Mouse (Mus musculus) megakaryocyte, embryonic 14.5 days (primary cell): ENCODE data around the gene Gm11232. TPM values are rescaled to one million over a fixed set of nuclear protein-coding genes. Genes with fewer than 3 reads are reported as not detected.

Experiments used
- H3K27me3 ChIP-seq: replicated peaks from 2 replicates; pipeline ENCODE3; 2012; ENCODE audit warnings: inconsistent platforms
- H3K36me3 ChIP-seq: replicated peaks from 2 replicates; pipeline ENCODE3; 2012; ENCODE audit warnings: low read length, inconsistent platforms, mixed read lengths
- H3K4me1 ChIP-seq: 2 replicates; pipeline ENCODE4 v1.6.1; 2012; ENCODE audit warnings: inconsistent platforms
- H3K4me3 ChIP-seq: replicated peaks from 2 replicates; pipeline ENCODE3; 2012; ENCODE audit warnings: moderate library complexity, mild to moderate bottlenecking, inconsistent platforms
- H3K9me3 ChIP-seq: 2 replicates; pipeline ENCODE4 v1.6.1; 2012; ENCODE audit warnings: inconsistent platforms
- FLI1 ChIP-seq: IDR thresholded peaks from 2 replicates; pipeline ENCODE4 v1.6.1; 2012; ENCODE audit warnings: low read length, inconsistent platforms, mixed read lengths
- GATA1 ChIP-seq: IDR thresholded peaks from 3 replicates; pipeline ENCODE4 v1.6.1; 2012; ENCODE audit warnings: mixed read lengths, low read length, inconsistent platforms, borderline replicate concordance
- polyA plus RNA-seq: library from polyadenylated mRNA; stranded (reverse); fragments of >175 nt; gene quantifications from 2 replicates; pipeline ENCODE4 v1.2.3, GENCODE M21; 2012; ENCODE audit warnings: low replicate concordance; ENCODE audit not compliant: insufficient read depth

The Gm11232 gene
- polyA plus RNA-seq: not detected in 2 replicates

DNA sequence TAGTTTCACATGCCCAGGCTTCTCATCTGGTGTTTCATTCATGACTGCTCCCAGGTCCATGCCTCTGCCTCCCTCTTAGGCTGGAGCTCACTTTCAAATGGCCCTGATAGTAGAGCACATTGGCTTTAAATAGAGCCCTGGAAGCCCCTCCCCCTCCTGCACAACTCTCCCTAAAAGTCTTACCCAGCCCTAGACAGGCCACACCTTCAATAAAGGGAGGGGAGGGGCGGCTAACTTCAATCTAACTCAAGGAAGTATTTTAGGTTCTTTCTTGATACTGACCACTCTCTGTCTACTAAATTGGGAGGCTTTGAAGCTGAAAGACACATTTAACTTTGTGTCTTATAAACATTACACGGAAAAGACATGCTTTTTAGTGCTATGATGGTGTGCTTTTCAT, at the start of gene Gm11232:
TSS of gene Gm11232 (minus strand) at position 101 of the 400 bp plus-strand sequence.
- H3K4me1 ChIP-seq: no peaks in the 10 kb centered on the region
- H3K9me3 ChIP-seq: peaks cover 14% of the 10 kb centered on the region; the same call in 1 of the 2 replicates
- H3K4me3 ChIP-seq: no peak within 1 kb of the TSS
- no peaks in the 10 kb centered on the region for H3K36me3 ChIP-seq
- no peaks in the 10 kb centered on the region for H3K27me3 ChIP-seq
- TF ChIP-seq GATA1 (no peak), FLI1 (no peak)

GRCm38 (mm10) chr4:71805977-71806534, 48.3 kb upstream of the Gm11232 start:
- Histone ChIP-seq H3K36me3 (no peaks in the 10 kb centered on the region), H3K4me1 (no peaks in the 10 kb centered on the region), H3K27me3 (no peaks in the 10 kb centered on the region), H3K9me3 (0 out of 2 replicates have a peak, but pooled peaks cover 3% of the 10 kb centered on the region), H3K4me3 (no peak overlapping the region)
- no peak for TF ChIP-seq GATA1
- no peak for TF ChIP-seq FLI1

- Histone ChIP-seq H3K36me3 (no peaks in the 10 kb centered on the region), H3K4me1 (no peaks in the 10 kb centered on the region), H3K27me3 (no peaks in the 10 kb centered on the region), H3K4me3 (no peak overlapping the region), H3K9me3 (0 out of 2 replicates have a peak, but pooled peaks cover 4% of the 10 kb centered on the region)
- TF ChIP-seq FLI1: no peak
- TF ChIP-seq GATA1: no peak
Measured at GRCm38 (mm10) chr4:71765529-71765928, 7.8 kb upstream of the Gm11232 start.

DNA sequence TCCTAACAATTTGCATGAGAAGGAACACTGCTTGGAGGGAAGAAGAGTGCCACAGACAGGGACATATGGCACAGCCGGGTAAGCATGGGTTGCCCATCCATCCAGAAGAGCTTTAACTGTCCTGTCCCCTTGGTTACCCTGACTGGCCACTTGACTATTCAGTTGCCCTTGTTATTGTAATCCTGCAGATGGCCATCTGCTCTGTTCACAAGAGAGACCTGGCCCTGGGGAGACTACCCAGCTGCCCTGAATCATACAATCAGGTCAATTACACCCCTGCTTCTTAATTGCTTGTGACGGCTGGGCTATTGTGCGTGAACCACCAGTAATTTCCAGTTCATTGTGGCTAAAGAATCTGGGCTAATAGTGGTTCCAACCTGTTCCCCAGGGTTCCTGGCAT, 7.3 kb upstream of the Gm11232 start:
- H3K9me3 ChIP-seq: 0 out of 2 replicates have a peak, but pooled peaks cover 4% of the 10 kb centered on the region
- TF ChIP-seq GATA1 (no peak), FLI1 (no peak)
- H3K27me3 ChIP-seq: no peaks in the 10 kb centered on the region
- no peak overlapping the region for H3K4me3 ChIP-seq
- no peaks in the 10 kb centered on the region for H3K36me3 ChIP-seq
- no peaks in the 10 kb centered on the region for H3K4me1 ChIP-seq

DNA sequence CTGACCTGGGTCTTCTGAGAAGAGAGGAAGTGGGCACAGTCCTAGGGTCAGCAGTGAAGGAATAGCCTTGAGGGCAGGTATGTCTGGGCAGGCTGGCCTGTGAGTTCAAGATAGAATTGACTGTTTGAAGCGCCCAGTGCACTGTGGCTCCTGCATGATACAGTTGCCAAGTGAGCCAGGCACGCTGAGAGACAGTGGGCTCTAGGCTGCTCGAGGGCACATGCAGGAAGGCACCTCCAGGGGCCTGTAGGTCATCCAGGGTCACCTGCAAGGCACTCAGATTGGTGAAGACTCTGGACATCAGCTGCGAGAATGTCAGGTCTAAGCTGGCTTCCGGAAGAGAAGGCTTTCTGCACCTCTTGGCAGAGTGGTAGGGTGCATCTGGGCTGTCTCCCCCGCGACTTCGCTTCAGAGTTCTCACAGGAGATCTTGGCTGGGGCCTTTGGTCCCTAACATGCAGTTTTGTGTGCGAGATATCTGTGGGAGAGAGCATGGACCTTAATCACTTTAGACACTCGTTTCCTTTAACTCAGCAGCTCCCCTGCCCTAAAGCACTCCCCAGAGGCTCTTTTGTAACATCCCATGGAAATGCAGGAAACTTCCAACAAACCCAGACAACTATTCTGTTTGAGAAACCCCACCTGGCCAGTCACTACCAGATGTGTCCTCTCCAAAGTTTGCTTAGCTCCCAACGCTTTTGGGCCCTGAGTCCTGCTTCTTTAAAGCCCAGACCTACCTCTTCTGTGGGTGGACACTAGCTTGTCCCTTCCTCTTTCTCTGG, 1.1 kb downstream of the Gm11232 start:
- TF ChIP-seq FLI1 (no peak), GATA1 (no peak)
- H3K9me3 ChIP-seq: peaks cover 14% of the 10 kb centered on the region; the same call in 1 of the 2 replicates
- no peaks in the 10 kb centered on the region for H3K27me3 ChIP-seq
- no peaks in the 10 kb centered on the region for H3K36me3 ChIP-seq
- H3K4me1 ChIP-seq: no peaks in the 10 kb centered on the region
- no peak overlapping the region for H3K4me3 ChIP-seq

DNA sequence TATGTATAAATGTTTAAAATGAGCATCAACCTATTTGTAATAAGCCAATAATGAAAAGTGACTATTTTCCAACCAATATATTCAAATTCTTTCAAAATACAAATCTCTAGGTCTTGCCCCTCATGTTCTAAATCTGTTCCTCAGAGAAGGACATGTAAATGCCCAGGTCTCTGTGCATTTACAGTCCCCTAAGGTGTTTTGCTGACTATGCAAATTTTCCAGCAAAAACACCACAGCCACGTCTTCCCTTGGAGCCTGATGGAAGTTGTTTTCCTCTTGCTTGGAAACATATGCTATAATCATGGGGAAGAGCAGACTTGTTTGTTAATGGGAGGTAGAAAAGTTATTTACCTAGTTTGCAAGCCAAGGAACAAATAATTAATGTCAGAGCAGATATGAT, 12.0 kb downstream of the Gm11232 start:
- TF ChIP-seq GATA1: no peak
- TF ChIP-seq FLI1: no peak
- Histone ChIP-seq H3K27me3 (no peaks in the 10 kb centered on the region), H3K4me3 (no peak overlapping the region), H3K9me3 (peaks cover 6% of the 10 kb centered on the region), H3K36me3 (no peaks in the 10 kb centered on the region), H3K4me1 (no peaks in the 10 kb centered on the region)

DNA sequence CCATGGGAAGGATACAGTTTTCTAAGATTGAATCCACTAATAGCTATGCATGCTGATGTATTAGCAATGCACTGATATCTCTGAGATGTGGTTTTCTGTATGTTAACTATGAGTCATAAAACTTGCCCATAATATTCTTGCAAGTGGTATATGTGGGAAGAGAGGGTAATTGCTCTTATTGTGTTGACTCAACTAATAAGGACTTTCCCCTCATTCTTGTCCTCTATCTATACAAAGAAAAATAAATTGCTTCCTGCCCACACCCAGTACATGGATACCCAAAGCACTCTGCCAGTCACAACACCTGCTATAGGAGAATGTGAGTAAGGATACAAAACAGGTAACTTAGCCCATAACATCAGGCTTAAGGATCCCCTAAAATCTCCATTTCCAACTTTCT, 21.2 kb downstream of the Gm11232 start:
- no peak overlapping the region for H3K4me3 ChIP-seq
- no peaks in the 10 kb centered on the region for H3K4me1 ChIP-seq
- no peaks in the 10 kb centered on the region for H3K36me3 ChIP-seq
- no peaks in the 10 kb centered on the region for H3K27me3 ChIP-seq
- TF ChIP-seq GATA1: no peak
- no peak for TF ChIP-seq FLI1
- peaks cover 6% of the 10 kb centered on the region for H3K9me3 ChIP-seq

GRCm38 (mm10) chr4:71735261-71735660, 22.5 kb downstream of the Gm11232 start:
- no peak overlapping the region for H3K4me3 ChIP-seq
- H3K27me3 ChIP-seq: no peaks in the 10 kb centered on the region
- H3K4me1 ChIP-seq: no peaks in the 10 kb centered on the region
- peaks cover 4% of the 10 kb centered on the region; the same call in 1 of the 2 replicates for H3K9me3 ChIP-seq
- H3K36me3 ChIP-seq: no peaks in the 10 kb centered on the region
- TF ChIP-seq FLI1: no peak
- no peak for TF ChIP-seq GATA1

- Histone ChIP-seq H3K4me3 (no peak overlapping the region), H3K4me1 (no peaks in the 10 kb centered on the region), H3K9me3 (peaks cover 9% of the 10 kb centered on the region), H3K36me3 (no peaks in the 10 kb centered on the region), H3K27me3 (no peaks in the 10 kb centered on the region)
- TF ChIP-seq FLI1: no peak
- TF ChIP-seq GATA1: no peak
Measured at GRCm38 (mm10) chr4:71729401-71729800, 28.4 kb downstream of the Gm11232 start.

GRCm38 (mm10) chr4:71727611-71728010, 30.2 kb downstream of the Gm11232 start:
- H3K36me3 ChIP-seq: no peaks in the 10 kb centered on the region
- TF ChIP-seq FLI1 (no peak), GATA1 (no peak)
- no peaks in the 10 kb centered on the region for H3K4me1 ChIP-seq

More at GRCm38 (mm10) chr4:71727611-71728010, 30.2 kb downstream of the Gm11232 start:
- no peak overlapping the region for H3K4me3 ChIP-seq
- H3K27me3 ChIP-seq: no peaks in the 10 kb centered on the region
- peaks cover 9% of the 10 kb centered on the region for H3K9me3 ChIP-seq
